Mouse (Mus musculus) kidney, adult 18-20 months (tissue): ENCODE measurements at regions not wholly inside any gene's neighbourhood (a gene's known extent, or its start where the extent isn't known, plus 50 kb on each side); places are given as distances from the start of the nearest gene placed in this dataset.
A peak's percentile ranks its signal among the peaks of the same experiment; 100 is the strongest.

Experiments used
- DNase-seq: peaks from one replicate; pipeline ENCODE4 v3.0.0; 2021

GRCm38 (mm10) chr15:103102068-103102840 is 64.6 kb downstream of the Smug1 start:
- DNase-seq: peak; percentile 69

- no peak for DNase-seq
Measured at GRCm38 (mm10) chr15:103100121-103100520, 66.8 kb downstream of the Smug1 start.

GRCm38 (mm10) chr15:103094457-103094856 is 72.4 kb downstream of the Smug1 start:
- no peak for DNase-seq

- DNase-seq: no peak
Measured at GRCm38 (mm10) chr15:103093655-103094054, 73.2 kb downstream of the Smug1 start.

- no peak for DNase-seq
Measured at GRCm38 (mm10) chr15:103092496-103092895, 73.8 kb downstream of the Hoxc4 start.

GRCm38 (mm10) chr15:103090280-103091164 is 71.8 kb downstream of the Hoxc4 start:
- peak; percentile 74 for DNase-seq

- no peak for DNase-seq
Measured at GRCm38 (mm10) chr15:103089852-103090251, 71.1 kb downstream of the Hoxc4 start.

GRCm38 (mm10) chr15:103089440-103089839 is 70.7 kb downstream of the Hoxc4 start:
- DNase-seq: no peak

- DNase-seq: peak; percentile 76
Measured at GRCm38 (mm10) chr15:103087204-103087603, 68.5 kb downstream of the Hoxc4 start.

GRCm38 (mm10) chr15:103086672-103087069 is 67.9 kb downstream of the Hoxc4 start:
- no peak for DNase-seq
